In the genomic region with DNA sequence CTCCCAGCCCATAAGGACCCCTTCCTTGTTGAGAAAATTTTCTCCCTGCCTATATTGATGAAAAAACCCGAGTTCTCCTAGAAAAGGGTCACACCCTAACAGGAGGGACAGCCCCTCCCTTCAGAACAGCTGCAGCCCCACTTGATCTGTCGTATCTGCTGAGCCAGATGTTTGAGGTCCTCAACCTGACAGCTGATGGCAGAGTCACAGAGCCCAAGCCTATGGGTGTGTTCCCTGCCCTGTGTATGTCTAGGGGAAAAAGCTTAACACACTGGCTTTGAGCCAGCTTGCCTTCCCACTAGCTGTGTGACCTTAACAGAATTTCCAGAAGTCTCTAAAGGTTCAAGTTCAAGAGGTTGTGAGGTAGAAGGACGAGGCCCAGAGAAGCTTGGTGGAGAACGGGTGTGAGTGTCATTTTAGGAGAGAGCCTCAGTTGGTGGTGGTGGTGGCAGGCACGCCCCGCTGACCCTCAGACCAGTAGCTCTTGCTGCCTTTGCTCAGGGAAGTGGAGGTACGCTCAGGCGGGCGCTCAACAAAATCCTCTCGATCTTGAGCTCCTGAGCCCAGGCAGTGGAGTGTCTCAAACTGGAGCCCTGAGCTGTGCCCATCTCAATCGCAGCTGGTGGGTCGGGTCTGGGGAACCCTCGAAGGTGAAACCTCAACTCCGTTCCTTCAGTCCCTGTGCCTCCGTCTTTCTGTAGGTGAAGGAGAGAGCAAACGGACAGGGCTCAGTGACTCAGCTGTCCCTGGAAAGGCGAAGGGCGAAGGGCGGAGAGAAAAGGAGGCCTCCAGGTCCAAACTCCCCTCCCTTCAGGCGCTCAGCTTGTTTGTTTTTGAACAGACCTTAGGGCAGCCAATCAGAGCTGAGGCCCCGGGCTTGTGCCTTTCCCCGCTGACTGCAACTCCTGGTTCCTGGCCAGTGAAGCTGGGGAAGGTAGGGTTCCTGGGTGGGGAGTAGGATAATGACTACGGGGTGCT, we compare ENCODE assay signal across 8 mouse cellular contexts. TPM values are rescaled to one million over a fixed set of nuclear protein-coding genes. Genes with fewer than 3 reads are reported as not detected.
DNase-seq lines count a peak whose midpoint lies in the region; ATAC-seq and TF ChIP-seq lines count a peak whose summit lies in the region.

No protein-coding gene starts in this region.

- no peak for TF ChIP-seq POLR2A in brain, embryonic 14.5 days (IDR thresholded peaks at IDR 0.05; ENCODE audit: borderline replicate concordance, extremely low read depth, insufficient read depth, insufficient read length, poor library complexity, severe bottlenecking)

- peak overlapping the region; percentile 44 for H3K9ac ChIP-seq in midbrain, embryonic 11.5 days (ENCODE audit: low read length)

- peak overlapping the region; percentile 71 for H3K4me3 ChIP-seq in E14TG2a.4 (replicated peaks; ENCODE audit: low read length)
- peak overlapping the region; percentile 0; the same call in 1 of the 2 replicates for H3K4me3 ChIP-seq in midbrain, embryonic 11.5 days (ENCODE audit: low read depth, low read length)

- H3K4me1 ChIP-seq in E14TG2a.4 (replicated peaks; ENCODE audit: low read depth, low read length): peaks cover 64% of the 10 kb centered on the region
- H3K4me1 ChIP-seq in midbrain, embryonic 11.5 days (ENCODE audit: control insufficient read depth, insufficient read depth, low read length): peaks cover 16% of the 10 kb centered on the region

- H3K9me3 ChIP-seq in E14TG2a.4 (ENCODE audit: low read length): peaks cover 8% of the 10 kb centered on the region
- no peaks in the 10 kb centered on the region for H3K9me3 ChIP-seq in midbrain, embryonic 11.5 days (ENCODE audit: control insufficient read depth, low read length)

- intact Hi-C loops in heart, postnatal 14 days (cut with DNase I): no loop called here

- DNase-seq in brain, embryonic 14.5 days (ENCODE audit: low read depth): peak; percentile 65
- peak; percentile 5 for DNase-seq in fibroblast of lung, adult 2 months (ENCODE audit: low read depth)
- DNase-seq in heart, postnatal 14 days: peak; percentile 38 to 41
- peak; percentile 88 for DNase-seq in large intestine, adult 2 months (ENCODE audit: low read depth, low spot score)
- DNase-seq in midbrain, embryonic 11.5 days (ENCODE audit: low spot score, missing footprints): peak; percentile 91
- peak; percentile 45 to 70 for DNase-seq in urinary bladder, postnatal 36 days (ENCODE audit: low spot score in 2 of 2)
- DNase-seq in right cerebral cortex, postnatal 10 days (ENCODE audit: low spot score in 2 of 2): no peak

- TF ChIP-seq CTCF in E14TG2a.4 (conservative IDR thresholded peaks at IDR 0.05; ENCODE audit: low read length): no peak
- no peak for TF ChIP-seq CTCF in brain, embryonic 14.5 days (IDR thresholded peaks at IDR 0.05; ENCODE audit: borderline replicate concordance, extremely low read depth, insufficient read depth, insufficient read length)

- H3K4me2 ChIP-seq in midbrain, embryonic 11.5 days: peak overlapping the region; percentile 45

- H3K36me3 ChIP-seq in E14TG2a.4 (ENCODE audit: insufficient read depth, low read length): no peaks in the 10 kb centered on the region
- no peaks in the 10 kb centered on the region for H3K36me3 ChIP-seq in midbrain, embryonic 11.5 days (ENCODE audit: control insufficient read depth, insufficient read depth, low read length)

- peak; percentile 62 for ATAC-seq in midbrain, embryonic 11.5 days (ENCODE audit: low FRiP score)

- WGBS in large intestine, adult 2 months: 5% methylated on average over 23 of the region's 23 CpGs
- 5% methylated on average over 23 of the region's 23 CpGs for WGBS in midbrain, embryonic 11.5 days

- H3K27ac ChIP-seq in midbrain, embryonic 11.5 days (ENCODE audit: low read depth, low read length): peak overlapping the region; percentile 20; the same call in 1 of the 2 replicates

- peaks cover 11% of the 10 kb centered on the region for H3K27me3 ChIP-seq in E14TG2a.4 (ENCODE audit: insufficient read depth, low read length)
- 0 out of 2 replicates have a peak, but pooled peaks cover 2% of the 10 kb centered on the region for H3K27me3 ChIP-seq in midbrain, embryonic 11.5 days (ENCODE audit: control insufficient read depth, insufficient read depth, low read length)

RNA-seq across cellular contexts. Expression of a gene that starts 9.5 kb away (rescaled TPM):
- 1.3 and 2.6 TPM in 2 replicates for polyA plus RNA-seq in brain, embryonic 14.5 days (2012; rRNA removed)
- total RNA-seq in heart, postnatal 14 days (2021): 10 to 100 TPM; 22.7 to 23.0 TPM
- polyA plus RNA-seq in large intestine, adult 2 months (2012; rRNA removed): 0.01 and 0.10 TPM in 2 replicates
- 30.6 and 31.3 TPM in 2 replicates for polyA plus RNA-seq in midbrain, embryonic 11.5 days (2014; fragmentation: Nextera tagmentation; extraction: Ambion mirVana)

RNA-seq across cellular contexts. Expression of a gene that starts 17.7 kb away (rescaled TPM):
- 292 and 306 TPM in 2 replicates for polyA plus RNA-seq in brain, embryonic 14.5 days (2012; rRNA removed)
- total RNA-seq in heart, postnatal 14 days (2021): under 1 TPM in 1 of 2 experiments, not detected in 1; 0.29 TPM
- polyA plus RNA-seq in large intestine, adult 2 months (2012; rRNA removed): 4.3 and 4.6 TPM in 2 replicates
- polyA plus RNA-seq in midbrain, embryonic 11.5 days (2014; fragmentation: Nextera tagmentation; extraction: Ambion mirVana): 42.0 and 43.0 TPM in 2 replicates

RNA-seq across cellular contexts. Expression of a gene that starts 32.3 kb away (rescaled TPM):
- polyA plus RNA-seq in brain, embryonic 14.5 days (2012; rRNA removed): 122 and 129 TPM in 2 replicates
- total RNA-seq in heart, postnatal 14 days (2021): 100 to 1,000 TPM; 163 to 176 TPM
- 332 and 343 TPM in 2 replicates for polyA plus RNA-seq in large intestine, adult 2 months (2012; rRNA removed)
- 167 and 193 TPM in 2 replicates for polyA plus RNA-seq in midbrain, embryonic 11.5 days (2014; fragmentation: Nextera tagmentation; extraction: Ambion mirVana)

RNA-seq across cellular contexts. Expression of a gene that starts 54.6 kb away (rescaled TPM):
- polyA plus RNA-seq in brain, embryonic 14.5 days (2012; rRNA removed): 33.2 and 53.0 TPM in 2 replicates
- total RNA-seq in heart, postnatal 14 days (2021): 100 to 1,000 TPM; 130 to 136 TPM
- polyA plus RNA-seq in large intestine, adult 2 months (2012; rRNA removed): 110 and 122 TPM in 2 replicates
- 36.8 and 39.3 TPM in 2 replicates for polyA plus RNA-seq in midbrain, embryonic 11.5 days (2014; fragmentation: Nextera tagmentation; extraction: Ambion mirVana)

RNA-seq across cellular contexts. Expression of a gene that starts 55.9 kb away (rescaled TPM):
- polyA plus RNA-seq in brain, embryonic 14.5 days (2012; rRNA removed): 57.7 and 80.5 TPM in 2 replicates
- 10 to 100 TPM; 60.1 to 69.7 TPM for total RNA-seq in heart, postnatal 14 days (2021)
- polyA plus RNA-seq in large intestine, adult 2 months (2012; rRNA removed): 22.0 and 22.5 TPM in 2 replicates
- 84.7 and 86.1 TPM in 2 replicates for polyA plus RNA-seq in midbrain, embryonic 11.5 days (2014; fragmentation: Nextera tagmentation; extraction: Ambion mirVana)

Comparison
In these comparisons a context has a peak if more than half of its experiments do, and no peak if none do; other contexts are left out.
1. DNase-seq: peak in brain, embryonic 14.5 days (single experiment), fibroblast of lung, adult 2 months (single experiment), heart, postnatal 14 days (2 of 2), large intestine, adult 2 months (single experiment), midbrain, embryonic 11.5 days (single experiment) and urinary bladder, postnatal 36 days (2 of 2); none in right cerebral cortex, postnatal 10 days (0 of 2).